Mouse (Mus musculus) megakaryocyte, embryonic 14.5 days (primary cell): ENCODE data around the gene Snx29.

ENCODE experiments used
- FLI1 ChIP-seq: IDR thresholded peaks from 2 replicates; pipeline ENCODE4 v1.6.1; 2012; ENCODE audit warnings: low read length, inconsistent platforms, mixed read lengths
- GATA1 ChIP-seq: IDR thresholded peaks from 3 replicates; pipeline ENCODE4 v1.6.1; 2012; ENCODE audit warnings: mixed read lengths, low read length, inconsistent platforms, borderline replicate concordance

DNA sequence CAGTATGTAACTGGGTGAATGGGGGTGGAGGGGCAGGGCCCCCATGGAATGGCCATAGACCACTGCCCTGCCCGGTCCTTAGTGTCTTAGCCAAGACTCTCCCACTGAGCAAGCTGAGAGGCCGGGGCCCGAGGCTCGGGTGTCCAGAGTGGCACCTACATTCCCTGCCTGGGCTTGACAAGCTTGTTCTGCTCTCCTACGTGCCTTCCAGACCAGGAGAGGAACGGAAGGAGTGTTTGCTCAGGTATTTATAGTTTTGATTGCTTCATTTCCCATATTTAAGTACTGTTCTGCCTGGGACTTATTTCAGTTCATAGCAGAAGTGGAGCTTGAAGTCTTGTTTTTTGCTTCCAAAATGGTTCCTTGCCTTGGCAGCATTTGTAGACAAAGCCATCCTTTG lies 116.7 kb downstream of the Snx29 start:
- no peak for TF ChIP-seq GATA1
- TF ChIP-seq FLI1: no peak
